Mouse (Mus musculus) ES-E14 (cell line): ENCODE results near the gene Rhoj.

ENCODE experiments used
- CHD2 ChIP-seq: IDR thresholded peaks from 2 replicates; pipeline ENCODE4 v1.6.1; 2014; ENCODE audit warnings: mild to moderate bottlenecking, low read depth, low read length, inconsistent platforms
- HCFC1 ChIP-seq: IDR thresholded peaks from 2 replicates; pipeline ENCODE4 v1.6.1; 2012; ENCODE audit warnings: low read length, inconsistent platforms, borderline replicate concordance; ENCODE audit not compliant: insufficient read depth
- MAFK ChIP-seq: IDR thresholded peaks from 2 replicates; pipeline ENCODE4 v1.6.1; 2014; ENCODE audit warnings: mild to moderate bottlenecking, low read depth, low read length, inconsistent platforms; ENCODE audit not compliant: insufficient read depth
- ZC3H11A ChIP-seq: IDR thresholded peaks from 2 replicates; pipeline ENCODE4 v1.6.1; 2012; ENCODE audit warnings: low read depth, mild to moderate bottlenecking, inconsistent platforms, low read length, borderline replicate concordance
- ZNF384 ChIP-seq: IDR thresholded peaks from 2 replicates; pipeline ENCODE4 v1.6.1; 2012; ENCODE audit warnings: low read depth, low read length, inconsistent platforms

- TF ChIP-seq ZC3H11A, result no peak
- TF ChIP-seq ZNF384, result no peak
- TF ChIP-seq MAFK, result no peak
- no peak for TF ChIP-seq CHD2
- no peak for TF ChIP-seq HCFC1
These were observed 24.9 kb upstream of the Rhoj start for GRCm38 (mm10) chr12:75283226-75283625.
